Mouse (Mus musculus) ES-Bruce4 (cell line): ENCODE measurements around the gene Fam19a2. TPM values are rescaled to one million over a fixed set of nuclear protein-coding genes. Genes with fewer than 3 reads are reported as not detected.

ENCODE experiments used
- H3K27ac ChIP-seq: 2 replicates; pipeline ENCODE4 v1.5.1; 2012; ENCODE audit warnings: low read length, inconsistent platforms; ENCODE audit not compliant: insufficient read depth
- H3K27me3 ChIP-seq: 2 replicates; pipeline ENCODE4 v1.6.1; 2012; ENCODE audit warnings: mild to moderate bottlenecking, low read length, inconsistent platforms; ENCODE audit not compliant: control insufficient read depth, poor library complexity, insufficient read depth, severe bottlenecking
- H3K36me3 ChIP-seq: 2 replicates; pipeline ENCODE4 v1.6.1; 2012; ENCODE audit warnings: inconsistent platforms, mild to moderate bottlenecking, low read length, moderate library complexity; ENCODE audit not compliant: control insufficient read depth, poor library complexity, insufficient read depth, severe bottlenecking
- H3K4me1 ChIP-seq: one replicate; pipeline ENCODE4 v1.8.1; 2011; ENCODE audit warnings: low read length; ENCODE audit not compliant: control insufficient read depth, insufficient read depth
- H3K4me3 ChIP-seq: 2 replicates; pipeline ENCODE4 v1.5.1; 2011; ENCODE audit warnings: low read depth, mild to moderate bottlenecking, low read length
- H3K9ac ChIP-seq: 2 replicates; pipeline ENCODE4 v1.6.1; 2012; ENCODE audit warnings: low read depth, mild to moderate bottlenecking, inconsistent platforms; ENCODE audit not compliant: poor library complexity, severe bottlenecking
- H3K9me3 ChIP-seq: replicated peaks from 2 replicates; pipeline ENCODE4 v1.6.1; 2012; ENCODE audit warnings: mild to moderate bottlenecking, low read length, inconsistent platforms; ENCODE audit not compliant: control insufficient read depth, poor library complexity, insufficient read depth, severe bottlenecking
- CTCF ChIP-seq: IDR thresholded peaks from one replicate; pipeline ENCODE4 v1.8.1; 2011; ENCODE audit warnings: low read depth, low read length
- EP300 ChIP-seq: IDR thresholded peaks from 2 replicates; pipeline ENCODE4 v1.6.1; 2011; ENCODE audit warnings: low read depth, low read length; ENCODE audit not compliant: insufficient read depth
- POLR2A ChIP-seq: IDR thresholded peaks from one replicate; pipeline ENCODE4 v1.8.1; 2011; ENCODE audit warnings: low read length; ENCODE audit not compliant: insufficient read depth
- polyA plus RNA-seq: library from polyadenylated mRNA; stranded (reverse); fragments of >200 nt; gene quantifications from 2 replicates; pipeline ENCODE4 v1.2.4, GENCODE M21; 2011; ENCODE audit warnings: low read depth; ENCODE audit not compliant: missing spikeins, insufficient read depth, insufficient read length

The Fam19a2 gene
- polyA plus RNA-seq, 1 experiment, result not detected

- Histone ChIP-seq H3K4me3 (no peak overlapping the region), H3K36me3 (no peaks in the 10 kb centered on the region), H3K4me1 (no peaks in the 10 kb centered on the region), H3K9ac (no peak overlapping the region), H3K27me3 (no peaks in the 10 kb centered on the region), H3K27ac (no peak overlapping the region), H3K9me3 (no peaks in the 10 kb centered on the region)
- TF ChIP-seq EP300 (no peak), POLR2A (no peak), CTCF (no peak)
These were observed 62.5 kb downstream of the Fam19a2 start for GRCm38 (mm10) chr10:123326271-123326670.

GRCm38 (mm10) chr10:123341280-123341679 lies 77.5 kb downstream of the Fam19a2 start:
- no peak overlapping the region for H3K27ac ChIP-seq
- no peaks in the 10 kb centered on the region; the same call in 1 of the 2 replicates for H3K27me3 ChIP-seq
- H3K36me3 ChIP-seq, result no peaks in the 10 kb centered on the region
- H3K9ac ChIP-seq, result no peak overlapping the region
- no peak overlapping the region for H3K4me3 ChIP-seq
- no peak for TF ChIP-seq POLR2A
- no peak for TF ChIP-seq EP300
- no peak for TF ChIP-seq CTCF
- no peaks in the 10 kb centered on the region for H3K4me1 ChIP-seq
- no peaks in the 10 kb centered on the region for H3K9me3 ChIP-seq

GRCm38 (mm10) chr10:123342591-123343236 lies 78.9 kb downstream of the Fam19a2 start:
- no peaks in the 10 kb centered on the region for H3K4me1 ChIP-seq
- no peak overlapping the region for H3K27ac ChIP-seq
- no peaks in the 10 kb centered on the region; the same call in 1 of the 2 replicates for H3K27me3 ChIP-seq
- H3K36me3 ChIP-seq, result no peaks in the 10 kb centered on the region
- TF ChIP-seq EP300, result no peak
- TF ChIP-seq CTCF, result no peak
- TF ChIP-seq POLR2A, result no peak
- no peak overlapping the region for H3K4me3 ChIP-seq
- H3K9me3 ChIP-seq, result no peaks in the 10 kb centered on the region
- no peak overlapping the region for H3K9ac ChIP-seq

- H3K9ac ChIP-seq, result no peak overlapping the region
- no peak for TF ChIP-seq CTCF
- TF ChIP-seq EP300, result no peak
- no peak for TF ChIP-seq POLR2A
- H3K36me3 ChIP-seq, result no peaks in the 10 kb centered on the region
- no peak overlapping the region for H3K4me3 ChIP-seq
- H3K9me3 ChIP-seq, result no peaks in the 10 kb centered on the region
- H3K27ac ChIP-seq, result no peak overlapping the region
- H3K4me1 ChIP-seq, result no peaks in the 10 kb centered on the region
- no peaks in the 10 kb centered on the region; the same call in 1 of the 2 replicates for H3K27me3 ChIP-seq
These were observed 82.5 kb downstream of the Fam19a2 start for GRCm38 (mm10) chr10:123346301-123346700.

- H3K36me3 ChIP-seq, result no peaks in the 10 kb centered on the region
- H3K4me3 ChIP-seq, result no peak overlapping the region
- TF ChIP-seq EP300, result no peak
- TF ChIP-seq CTCF, result no peak
- TF ChIP-seq POLR2A, result no peak
- no peaks in the 10 kb centered on the region for H3K9me3 ChIP-seq
- no peaks in the 10 kb centered on the region for H3K4me1 ChIP-seq
- no peaks in the 10 kb centered on the region for H3K27me3 ChIP-seq
- H3K27ac ChIP-seq, result no peak overlapping the region
- H3K9ac ChIP-seq, result no peak overlapping the region
These were observed 89.9 kb downstream of the Fam19a2 start for GRCm38 (mm10) chr10:123353667-123354066.

GRCm38 (mm10) chr10:123357010-123357409 lies 93.2 kb downstream of the Fam19a2 start:
- Histone ChIP-seq H3K9me3 (no peaks in the 10 kb centered on the region), H3K4me3 (no peak overlapping the region), H3K4me1 (no peaks in the 10 kb centered on the region), H3K27me3 (no peaks in the 10 kb centered on the region), H3K9ac (no peak overlapping the region), H3K27ac (no peak overlapping the region), H3K36me3 (no peaks in the 10 kb centered on the region)
- TF ChIP-seq EP300 (no peak), POLR2A (no peak), CTCF (no peak)
